Mouse (Mus musculus) CH12.LX (cell line): ENCODE measurements around the gene Naaladl1. TPM values are rescaled to one million over a fixed set of nuclear protein-coding genes. Genes with fewer than 3 reads are reported as not detected.
A peak's percentile ranks its signal among the peaks of the same experiment; 100 is the strongest.

Experiments used
- DNase-seq: peaks from one replicate; pipeline ENCODE4 v3.0.0-alpha.2; 2013; ENCODE audit errors: extremely low read depth
- H3K27ac ChIP-seq: 2 replicates; pipeline ENCODE4 v1.5.1; 2012; ENCODE audit warnings: low read depth, mild to moderate bottlenecking, control low read depth, moderate library complexity; ENCODE audit not compliant: insufficient read depth
- H3K27me3 ChIP-seq: replicated peaks from 2 replicates; pipeline ENCODE3; 2012; ENCODE audit warnings: inconsistent platforms
- H3K36me3 ChIP-seq, 2 experiments: replicated peaks in 1 of 2; 2 replicates each; pipeline versions ENCODE3 to v1.6.1; 2012; ENCODE audit warnings: inconsistent platforms in 1 of 2, low read length in 1 of 2, mild to moderate bottlenecking in 1 of 2, mixed read lengths in 1 of 2, moderate library complexity in 1 of 2; ENCODE audit not compliant: control insufficient read depth in 1 of 2, insufficient read depth in 1 of 2
- H3K4me1 ChIP-seq, 2 experiments: 2 replicates each; pipeline ENCODE4 v1.6.1; 2012; ENCODE audit warnings: inconsistent platforms in 1 of 2, moderate library complexity in 1 of 2; ENCODE audit not compliant: insufficient read depth in 2 of 2, control insufficient read depth in 1 of 2
- H3K4me2 ChIP-seq: 2 replicates; pipeline ENCODE4 v1.6.1; 2012; ENCODE audit warnings: low read depth, mild to moderate bottlenecking, control low read depth; ENCODE audit not compliant: poor library complexity, insufficient read depth, severe bottlenecking
- H3K4me3 ChIP-seq, 3 experiments: fragments of 150-350 bp in 1 of 3; sonication (generic) in 1 of 3; replicated peaks in 1 of 3; 2 replicates each; pipeline versions ENCODE3 to v1.5.1; 2011 to 2012; ENCODE audit warnings: low read depth in 2 of 3, low read length in 2 of 3, mild to moderate bottlenecking in 2 of 3, moderate library complexity in 2 of 3, control low read depth in 1 of 3, improper control_type of control experiment in 1 of 3, inconsistent platforms in 1 of 3, mixed read lengths in 1 of 3; ENCODE audit not compliant: poor library complexity in 1 of 3
- H3K79me2 ChIP-seq: replicated peaks from 2 replicates; pipeline ENCODE4 v1.6.1; 2012; ENCODE audit warnings: mild to moderate bottlenecking, moderate library complexity; ENCODE audit not compliant: control insufficient read depth, poor library complexity, insufficient read depth, severe bottlenecking; ENCODE audit errors: extremely low read depth
- H3K9ac ChIP-seq: 2 replicates; pipeline ENCODE4 v1.6.1; 2012; ENCODE audit warnings: low read depth, mild to moderate bottlenecking, control low read depth, moderate library complexity; ENCODE audit not compliant: insufficient read depth
- H3K9me3 ChIP-seq: replicated peaks from 2 replicates; pipeline ENCODE3; 2012; ENCODE audit warnings: low read length, inconsistent platforms, mixed read lengths
- BHLHE40 ChIP-seq: IDR thresholded peaks from 2 replicates; pipeline ENCODE4 v1.6.1; 2011; ENCODE audit warnings: mild to moderate bottlenecking, low read depth, low read length, improper control_type of control experiment
- RCOR1 ChIP-seq: conservative IDR thresholded peaks from 2 replicates; pipeline ENCODE4 v1.6.1; 2012; ENCODE audit warnings: low read depth, mild to moderate bottlenecking, inconsistent platforms, low read length, improper control_type of control experiment
- dilution Hi-C: fragments of 300-500 bp; cut with MboI; formaldehyde crosslinking; loops from 2 replicates; pipeline ENCODE4 v1.14.3; 2020; ENCODE audit warnings: low sequenced_read_pairs; ENCODE audit not compliant: extremely low pct_unique_long_range_greater_than_20kb, extremely low pct_ligation_motif_present
- in situ Hi-C: fragments of 300-500 bp; cut with MboI; formaldehyde crosslinking; loops from 3 replicates; pipeline ENCODE4 v1.14.3; 2019; ENCODE audit warnings: low sequenced_read_pairs, low pct_ligation_motif_present, low pct_unique_long_range_greater_than_20kb, mixed read lengths
- polyA plus RNA-seq: library from polyadenylated mRNA; unstranded; fragments of >175 nt; gene quantifications from 2 replicates; pipeline ENCODE4 v1.2.1, GENCODE M21; 2012; ENCODE audit warnings: low read depth; ENCODE audit not compliant: insufficient read length
- total RNA-seq, 2 experiments: library from RNA; depleted of rRNA; stranded (reverse); fragments of 300-350 nt in 1 of 2; fragments of >200 nt in 1 of 2; gene quantifications; 2 replicates each; pipeline ENCODE4 v1.2.3; 2012 to 2014

The Naaladl1 gene
- total and polyA plus RNA-seq, 3 experiments = 0.24 to 1.9 (median 0.34) TPM

GRCm38 (mm10) chr19:6163872-6164547 lies 58.4 kb downstream of the Naaladl1 start:
- Histone ChIP-seq H3K27me3 (peaks cover 33% of the 10 kb centered on the region), H3K79me2 (no peaks in the 10 kb centered on the region), H3K4me1 (peaks cover 0 to 7% of the 10 kb centered on the region in 2 experiments; a peak in 2 of 4 replicates), H3K4me2 (peak overlapping the region; percentile 27; the same call in 1 of the 2 replicates), H3K27ac (no peak overlapping the region)
- peak; percentile 55 for TF ChIP-seq BHLHE40
- no peak for TF ChIP-seq RCOR1
- TF ChIP-seq, all 38 proteins: peak for 1
- Histone ChIP-seq H3K36me3 (no peaks in the 10 kb centered on the region), H3K4me3 (peak overlapping the region in 1 of 3 experiments; percentile 4), H3K9me3 (peaks cover 4% of the 10 kb centered on the region), H3K9ac (no peak overlapping the region)
- dilution Hi-C loops (no loop called here), in situ Hi-C loops (loop anchor here (25.0 kb wide), 1 partner anchor 148 kb away; the partner anchor contains the start of gene Cdc42bpg)
- DNase-seq = no peak

Other genes with a start within 250 kb of the Naaladl1 start
Only the 20 nearest of the 31 such genes appear.
- not detected in 2 replicates for gene Slc22a20, start 119.6 kb upstream of the Naaladl1 start, total RNA-seq (2012; rRNA removed)
- gene Slc22a20, start 119.6 kb upstream of the Naaladl1 start, total RNA-seq (2014; rRNA removed) = not detected in 2 replicates
- gene Slc22a20, start 119.6 kb upstream of the Naaladl1 start, polyA plus RNA-seq = not detected in 2 replicates
- gene Capn1, start 89.9 kb upstream of the Naaladl1 start, total RNA-seq (2012; rRNA removed) = 34.6 and 40.2 TPM in 2 replicates
- 19.3 and 20.0 TPM in 2 replicates for gene Capn1, start 89.9 kb upstream of the Naaladl1 start, total RNA-seq (2014; rRNA removed)
- 42.9 and 43.7 TPM in 2 replicates for gene Capn1, start 89.9 kb upstream of the Naaladl1 start, polyA plus RNA-seq
- 26.8 and 32.0 TPM in 2 replicates for gene Syvn1, start 59.2 kb upstream of the Naaladl1 start, total RNA-seq (2012; rRNA removed)
- 13.5 and 16.5 TPM in 2 replicates for gene Syvn1, start 59.2 kb upstream of the Naaladl1 start, total RNA-seq (2014; rRNA removed)
- gene Syvn1, start 59.2 kb upstream of the Naaladl1 start, polyA plus RNA-seq = 82.5 and 106 TPM in 2 replicates
- 37.4 and 49.8 TPM in 2 replicates for gene Mrpl49, start 48.0 kb upstream of the Naaladl1 start, total RNA-seq (2012; rRNA removed)
- gene Mrpl49, start 48.0 kb upstream of the Naaladl1 start, total RNA-seq (2014; rRNA removed) = 59.0 and 60.9 TPM in 2 replicates
- 55.6 and 66.6 TPM in 2 replicates for gene Mrpl49, start 48.0 kb upstream of the Naaladl1 start, polyA plus RNA-seq
- 2,266 and 2,403 TPM in 2 replicates for gene Fau, start 47.9 kb upstream of the Naaladl1 start, total RNA-seq (2012; rRNA removed)
- gene Fau, start 47.9 kb upstream of the Naaladl1 start, total RNA-seq (2014; rRNA removed) = 1,142 and 1,239 TPM in 2 replicates
- gene Fau, start 47.9 kb upstream of the Naaladl1 start, polyA plus RNA-seq = 2,522 and 2,776 TPM in 2 replicates
- 29.2 and 32.7 TPM in 2 replicates for gene Znhit2, start 44.6 kb upstream of the Naaladl1 start, total RNA-seq (2012; rRNA removed)
- 20.9 and 22.6 TPM in 2 replicates for gene Znhit2, start 44.6 kb upstream of the Naaladl1 start, total RNA-seq (2014; rRNA removed)
- gene Znhit2, start 44.6 kb upstream of the Naaladl1 start, polyA plus RNA-seq = 20.1 and 20.5 TPM in 2 replicates
- gene Tm7sf2, start 37.4 kb upstream of the Naaladl1 start, total RNA-seq (2012; rRNA removed) = 8.7 and 10.8 TPM in 2 replicates
- gene Tm7sf2, start 37.4 kb upstream of the Naaladl1 start, total RNA-seq (2014; rRNA removed) = 8.8 and 11.7 TPM in 2 replicates
- gene Tm7sf2, start 37.4 kb upstream of the Naaladl1 start, polyA plus RNA-seq = 7.9 and 15.1 TPM in 2 replicates
- gene Vps51, start 28.6 kb upstream of the Naaladl1 start, total RNA-seq (2012; rRNA removed) = 44.7 and 48.2 TPM in 2 replicates
- 37.0 and 37.7 TPM in 2 replicates for gene Vps51, start 28.6 kb upstream of the Naaladl1 start, total RNA-seq (2014; rRNA removed)
- gene Vps51, start 28.6 kb upstream of the Naaladl1 start, polyA plus RNA-seq = 44.1 and 51.2 TPM in 2 replicates
- not detected in 2 replicates for gene Tmem262, start 25.7 kb upstream of the Naaladl1 start, total RNA-seq (2012; rRNA removed)
- gene Tmem262, start 25.7 kb upstream of the Naaladl1 start, total RNA-seq (2014; rRNA removed) = not detected in 2 replicates
- not detected in 2 replicates for gene Tmem262, start 25.7 kb upstream of the Naaladl1 start, polyA plus RNA-seq
- gene Gm28374, start 23.5 kb upstream of the Naaladl1 start, total RNA-seq (2012; rRNA removed) = not detected in 2 replicates
- gene Gm28374, start 23.5 kb upstream of the Naaladl1 start, total RNA-seq (2014; rRNA removed) = 0.40 and 0.42 TPM in 2 replicates
- 0.57 TPM in 1 of 2 replicates, not detected in the other for gene Gm28374, start 23.5 kb upstream of the Naaladl1 start, polyA plus RNA-seq
- gene Zfpl1, start 20.8 kb upstream of the Naaladl1 start, total RNA-seq (2012; rRNA removed) = 26.8 and 29.4 TPM in 2 replicates
- gene Zfpl1, start 20.8 kb upstream of the Naaladl1 start, total RNA-seq (2014; rRNA removed) = 23.1 and 26.1 TPM in 2 replicates
- 30.5 and 40.9 TPM in 2 replicates for gene Zfpl1, start 20.8 kb upstream of the Naaladl1 start, polyA plus RNA-seq
- gene Cdca5, start 20.8 kb upstream of the Naaladl1 start, total RNA-seq (2012; rRNA removed) = 51.5 and 59.2 TPM in 2 replicates
- gene Cdca5, start 20.8 kb upstream of the Naaladl1 start, total RNA-seq (2014; rRNA removed) = 62.7 and 67.8 TPM in 2 replicates
- 80.6 and 81.6 TPM in 2 replicates for gene Cdca5, start 20.8 kb upstream of the Naaladl1 start, polyA plus RNA-seq
- 0.81 and 0.84 TPM in 2 replicates for gene AC131692.1, start 11.4 kb upstream of the Naaladl1 start, total RNA-seq (2012; rRNA removed)
- gene AC131692.1, start 11.4 kb upstream of the Naaladl1 start, total RNA-seq (2014; rRNA removed) = 0.42 and 0.74 TPM in 2 replicates
- 4.6 and 4.7 TPM in 2 replicates for gene AC131692.1, start 11.4 kb upstream of the Naaladl1 start, polyA plus RNA-seq
- 27.0 and 31.0 TPM in 2 replicates for gene Sac3d1, start 12.9 kb downstream of the Naaladl1 start, total RNA-seq (2012; rRNA removed)
- gene Sac3d1, start 12.9 kb downstream of the Naaladl1 start, total RNA-seq (2014; rRNA removed) = 24.6 and 31.9 TPM in 2 replicates
- 26.9 and 29.8 TPM in 2 replicates for gene Sac3d1, start 12.9 kb downstream of the Naaladl1 start, polyA plus RNA-seq
- gene Snx15, start 22.5 kb downstream of the Naaladl1 start, total RNA-seq (2012; rRNA removed) = 15.6 and 17.4 TPM in 2 replicates
- gene Snx15, start 22.5 kb downstream of the Naaladl1 start, total RNA-seq (2014; rRNA removed) = 14.0 and 15.3 TPM in 2 replicates
- 14.4 and 15.7 TPM in 2 replicates for gene Snx15, start 22.5 kb downstream of the Naaladl1 start, polyA plus RNA-seq
- gene Batf2, start 35.2 kb downstream of the Naaladl1 start, total RNA-seq (2012; rRNA removed) = not detected in 2 replicates
- not detected in 2 replicates for gene Batf2, start 35.2 kb downstream of the Naaladl1 start, total RNA-seq (2014; rRNA removed)
- not detected in 2 replicates for gene Batf2, start 35.2 kb downstream of the Naaladl1 start, polyA plus RNA-seq
- gene Arl2, start 35.8 kb downstream of the Naaladl1 start, total RNA-seq (2012; rRNA removed) = 35.4 and 48.4 TPM in 2 replicates
- 23.9 and 27.9 TPM in 2 replicates for gene Arl2, start 35.8 kb downstream of the Naaladl1 start, total RNA-seq (2014; rRNA removed)
- 28.0 and 36.9 TPM in 2 replicates for gene Arl2, start 35.8 kb downstream of the Naaladl1 start, polyA plus RNA-seq
- not detected in 2 replicates for gene Majin, start 78.6 kb downstream of the Naaladl1 start, total RNA-seq (2012; rRNA removed)
- not detected in 2 replicates for gene Majin, start 78.6 kb downstream of the Naaladl1 start, total RNA-seq (2014; rRNA removed)
- gene Majin, start 78.6 kb downstream of the Naaladl1 start, polyA plus RNA-seq = not detected in 2 replicates
- not detected in 2 replicates for gene Gpha2, start 120.6 kb downstream of the Naaladl1 start, total RNA-seq (2012; rRNA removed)
- gene Gpha2, start 120.6 kb downstream of the Naaladl1 start, total RNA-seq (2014; rRNA removed) = not detected in 2 replicates
- not detected in 2 replicates for gene Gpha2, start 120.6 kb downstream of the Naaladl1 start, polyA plus RNA-seq
- 7.8 and 9.8 TPM in 2 replicates for gene Ppp2r5b, start 130.1 kb downstream of the Naaladl1 start, total RNA-seq (2012; rRNA removed)
- 2.8 and 3.0 TPM in 2 replicates for gene Ppp2r5b, start 130.1 kb downstream of the Naaladl1 start, total RNA-seq (2014; rRNA removed)
- 3.4 and 4.1 TPM in 2 replicates for gene Ppp2r5b, start 130.1 kb downstream of the Naaladl1 start, polyA plus RNA-seq